Mouse (Mus musculus) thymus, postnatal 25 days (tissue): ENCODE results near the gene P2ry13.

Experiments
- DNase-seq: peaks from one replicate; pipeline ENCODE4 v3.0.0; 2022

P2ry13 gene

DNA sequence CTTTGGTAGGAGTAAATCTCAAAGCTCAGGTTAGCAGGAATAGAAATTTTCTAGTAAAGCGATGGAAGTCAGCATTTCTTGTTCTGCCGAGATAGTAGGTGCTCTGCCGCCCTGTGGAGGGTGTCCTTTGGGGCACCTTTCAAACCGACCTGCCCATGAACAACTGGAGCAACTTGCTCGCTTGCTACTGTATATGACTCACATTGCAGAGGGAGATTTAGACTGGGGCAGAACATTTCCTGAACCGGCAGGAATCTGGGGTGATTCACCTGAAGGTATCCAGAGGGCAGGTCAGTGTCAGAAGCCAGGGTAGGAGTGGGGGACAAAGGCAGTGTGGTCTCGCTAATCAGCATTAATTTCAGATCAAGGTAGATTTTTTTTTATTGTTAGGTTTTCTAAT, 15.7 kb downstream of the P2ry13 start, which contains the start of gene Gpr87:
TSS of gene Gpr87 (minus strand) at position 167 of the 400 bp plus-strand sequence.
- DNase-seq: no peak

DNA sequence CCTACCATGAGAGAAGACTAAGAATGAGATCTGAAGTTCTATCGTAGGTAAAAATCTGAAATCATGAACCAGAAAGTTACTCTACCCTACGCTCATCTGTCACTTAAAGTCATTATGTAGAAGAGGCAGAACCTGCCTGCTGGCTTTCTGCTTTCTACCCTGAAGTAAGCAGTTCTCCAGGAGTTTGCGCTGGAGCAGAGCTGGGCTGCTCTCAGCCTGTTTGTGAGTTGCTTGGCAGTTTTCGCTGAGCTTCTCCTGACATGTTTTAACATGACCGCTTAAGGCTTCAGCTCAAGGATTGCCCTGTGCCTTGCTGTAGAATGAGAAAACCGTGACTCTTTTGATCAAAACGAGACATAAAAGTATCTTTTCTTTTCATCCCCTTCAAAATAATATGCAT, 16.6 kb downstream of the P2ry13 start:
- no peak for DNase-seq

DNA sequence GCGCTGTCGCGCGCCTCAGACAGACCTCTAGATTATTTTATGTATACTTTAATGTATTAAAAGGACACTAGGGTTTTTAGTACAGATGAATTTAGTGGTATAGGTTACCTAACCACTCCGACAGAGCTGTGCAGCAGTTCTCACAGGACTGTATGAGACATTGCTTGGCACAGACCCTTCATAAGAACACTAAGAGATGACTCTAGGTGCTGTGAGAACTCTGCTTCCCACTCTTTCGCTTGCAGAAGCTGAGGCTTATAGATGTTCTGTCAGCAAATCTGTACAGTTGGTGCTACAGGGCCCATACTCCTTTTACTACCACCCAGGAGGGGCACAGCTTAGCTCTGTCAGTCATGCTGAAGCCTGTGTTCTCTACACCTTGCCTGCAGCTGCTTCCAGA, 19.0 kb downstream of the P2ry13 start:
- no peak for DNase-seq

DNA sequence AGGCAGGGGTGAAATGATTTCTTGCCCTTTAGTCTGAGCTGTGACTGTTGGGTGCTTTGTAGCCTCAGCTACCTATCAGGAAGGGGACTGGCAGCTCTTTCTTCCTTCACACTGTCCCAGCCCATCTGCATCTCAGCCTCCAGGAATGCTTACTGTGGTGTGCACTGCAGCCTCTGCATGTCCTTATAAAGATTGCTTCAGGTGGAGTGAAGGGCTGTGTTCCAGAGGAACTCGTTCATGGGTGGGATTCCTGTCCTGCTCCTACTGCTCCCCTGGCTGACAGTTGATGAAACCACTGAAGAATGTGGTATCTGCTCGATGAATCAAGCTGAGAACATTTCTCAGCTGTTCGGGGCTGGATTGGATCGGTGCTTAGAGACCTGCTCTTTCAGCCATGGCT, 23.3 kb downstream of the P2ry13 start:
- no peak for DNase-seq

DNA sequence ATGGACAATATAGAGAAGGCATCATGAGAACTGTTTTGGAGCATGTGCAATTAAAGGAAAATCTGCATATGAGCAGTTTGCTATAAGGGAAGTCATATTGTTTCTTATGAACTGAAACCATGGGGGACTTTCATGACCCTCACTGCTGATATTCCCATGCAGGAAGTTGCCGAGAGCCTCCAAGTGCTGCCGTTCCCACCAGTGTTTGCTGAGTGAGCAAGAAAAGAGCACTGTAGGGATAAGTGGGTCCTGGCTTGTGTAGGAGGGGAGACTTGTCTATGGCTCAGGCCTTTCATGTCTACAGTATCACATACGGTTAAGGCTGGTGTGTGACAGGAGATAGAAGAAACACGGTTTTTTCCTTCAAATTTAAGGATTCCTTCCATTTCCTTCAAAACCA, 25.0 kb downstream of the P2ry13 start:
- no peak for DNase-seq

DNA sequence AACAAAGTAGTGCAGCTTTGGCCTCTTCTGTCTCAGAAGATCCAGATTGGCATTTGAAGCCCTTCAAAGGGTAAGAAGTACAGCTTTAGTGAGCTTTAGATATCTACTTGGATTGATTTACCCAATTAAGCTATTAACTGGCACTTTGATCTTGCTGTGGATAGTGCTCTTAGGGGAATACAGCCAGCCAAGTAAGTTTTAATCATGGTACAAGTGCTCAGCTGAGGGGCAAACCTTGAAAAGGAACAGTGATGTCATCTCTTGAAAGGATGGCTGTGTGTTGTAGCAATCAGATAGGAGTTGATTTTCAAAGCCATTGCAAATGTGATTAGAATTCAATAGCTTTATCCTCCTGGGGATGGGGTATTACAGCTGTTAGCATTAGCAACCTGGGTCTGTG, 28.6 kb downstream of the P2ry13 start:
- DNase-seq: no peak

DNA sequence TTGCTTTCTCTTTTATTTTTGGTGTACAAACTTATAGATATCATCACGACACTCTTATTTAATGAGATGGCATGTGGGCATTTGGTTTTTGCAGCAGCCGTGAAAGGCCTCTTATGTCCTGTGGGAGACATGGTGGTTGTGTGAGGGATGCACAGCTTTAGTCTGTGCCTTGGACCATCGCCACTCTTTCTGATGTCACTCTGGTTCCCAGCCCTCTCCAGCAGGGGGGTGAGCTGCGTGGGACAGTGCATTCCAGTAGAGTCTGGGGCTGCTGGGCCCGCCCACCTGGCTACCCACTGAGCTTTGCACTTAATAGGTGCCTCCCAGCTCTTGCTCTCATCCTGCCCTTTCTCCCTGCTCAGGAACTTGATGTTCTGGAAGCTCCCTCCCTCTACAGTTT, 29.5 kb downstream of the P2ry13 start:
- no peak for DNase-seq

DNA sequence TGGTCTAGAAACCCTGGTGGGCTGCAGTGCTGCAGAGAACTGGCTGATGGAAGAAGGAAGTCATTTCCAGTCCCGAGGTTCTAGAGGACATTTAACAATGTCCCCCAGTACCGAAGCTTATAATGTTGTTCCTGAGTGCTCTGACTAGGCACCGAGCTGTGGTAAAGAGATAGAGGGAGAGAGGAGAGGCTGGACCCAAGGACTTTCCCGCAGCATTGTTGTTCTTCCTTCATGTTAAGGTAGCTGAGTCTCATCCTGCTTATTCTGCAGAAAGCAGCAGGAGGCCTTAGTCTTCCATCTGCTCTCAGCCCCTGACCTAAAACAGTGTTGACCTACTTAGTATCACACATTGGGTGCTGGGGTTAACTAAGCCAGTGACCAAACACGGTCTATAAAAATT, 33.8 kb downstream of the P2ry13 start:
- DNase-seq: no peak

DNA sequence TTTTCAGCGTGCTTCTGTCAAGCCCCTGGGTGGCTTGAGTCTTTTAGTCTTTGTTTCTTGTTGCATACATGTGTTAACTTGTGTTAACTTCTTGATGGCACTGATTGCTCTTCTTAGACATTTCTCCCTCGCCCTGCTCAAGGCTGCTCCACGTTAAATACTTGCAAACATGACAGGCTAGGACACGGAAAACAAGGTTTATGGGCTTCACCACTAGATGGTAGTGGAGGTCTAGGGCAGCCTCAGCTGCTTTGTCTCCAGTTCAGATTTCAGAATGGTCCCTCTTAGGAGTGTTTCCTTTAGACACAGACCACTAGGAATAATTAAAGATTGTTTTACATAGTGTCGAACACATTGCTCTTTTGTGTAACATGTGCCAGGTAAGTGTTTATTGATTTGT, 35.4 kb downstream of the P2ry13 start:
- peak; percentile 76 for DNase-seq

DNA sequence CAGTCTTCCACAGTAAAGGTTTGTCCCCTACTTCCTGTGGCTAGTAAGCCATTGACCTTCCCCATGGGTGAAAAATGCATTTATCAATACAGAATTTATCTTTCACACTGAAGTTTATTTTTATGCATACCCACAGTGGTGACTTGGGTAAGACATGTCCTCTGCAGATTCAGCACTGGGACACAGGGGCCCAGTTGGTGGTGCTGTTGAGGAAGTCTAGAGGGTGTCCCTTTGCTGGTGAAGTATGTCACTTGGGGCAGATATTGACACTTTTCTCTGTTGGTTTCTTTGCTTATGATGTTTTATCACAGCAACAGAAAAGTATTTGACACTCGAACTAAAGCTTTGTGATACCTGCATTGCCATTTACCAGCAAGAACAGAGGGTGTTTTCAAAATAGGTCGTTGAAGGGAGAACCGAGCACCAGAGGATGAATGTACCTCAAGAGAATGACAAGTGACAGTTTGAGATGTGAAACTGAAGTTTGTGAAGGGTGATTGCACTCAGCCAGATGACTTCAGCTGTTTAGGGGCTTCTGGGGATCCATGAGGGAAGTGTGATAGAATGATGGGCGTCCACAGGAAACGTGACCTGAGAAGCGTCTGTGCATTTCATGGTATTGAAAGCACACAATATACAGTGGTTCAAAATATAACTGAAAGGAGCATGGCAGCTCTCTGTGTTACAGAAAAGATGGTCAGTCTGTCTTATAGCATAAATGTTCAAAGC, 36.1 kb downstream of the P2ry13 start:
- DNase-seq: peak; percentile 40

DNA sequence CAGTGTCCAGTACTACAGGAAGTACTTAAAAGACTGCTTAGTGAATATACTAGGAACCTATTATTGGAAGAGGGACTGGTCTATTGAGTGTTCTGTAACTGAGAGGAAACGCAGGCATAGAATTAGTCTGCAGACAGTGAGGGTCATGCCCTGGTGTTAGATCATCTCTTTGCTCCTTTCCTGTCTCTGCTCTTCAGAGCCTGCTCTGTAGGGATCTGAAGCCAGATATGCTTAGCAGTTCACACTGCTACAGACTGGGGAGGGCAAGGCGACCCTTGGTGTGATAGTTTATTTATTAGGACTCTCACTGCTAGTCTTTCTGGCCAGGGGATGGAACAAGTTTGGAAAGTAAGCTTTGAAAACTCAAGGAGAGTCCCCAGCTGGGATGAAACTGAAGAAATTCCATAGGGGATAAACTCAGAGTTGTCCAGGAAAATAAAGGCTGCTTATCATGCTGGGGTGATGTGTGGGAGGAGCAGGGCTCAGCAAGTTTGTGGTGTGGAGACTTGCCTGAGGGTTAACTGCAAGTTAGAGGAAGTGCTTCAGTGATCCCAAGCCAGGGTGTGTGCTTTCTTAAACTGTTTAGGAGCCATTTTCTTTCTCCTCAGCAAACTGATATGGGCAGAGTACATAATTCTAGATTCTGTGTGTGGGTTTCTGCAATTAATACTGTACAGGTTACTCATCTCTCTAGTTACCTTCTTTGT, 40.6 kb downstream of the P2ry13 start:
- no peak for DNase-seq

DNA sequence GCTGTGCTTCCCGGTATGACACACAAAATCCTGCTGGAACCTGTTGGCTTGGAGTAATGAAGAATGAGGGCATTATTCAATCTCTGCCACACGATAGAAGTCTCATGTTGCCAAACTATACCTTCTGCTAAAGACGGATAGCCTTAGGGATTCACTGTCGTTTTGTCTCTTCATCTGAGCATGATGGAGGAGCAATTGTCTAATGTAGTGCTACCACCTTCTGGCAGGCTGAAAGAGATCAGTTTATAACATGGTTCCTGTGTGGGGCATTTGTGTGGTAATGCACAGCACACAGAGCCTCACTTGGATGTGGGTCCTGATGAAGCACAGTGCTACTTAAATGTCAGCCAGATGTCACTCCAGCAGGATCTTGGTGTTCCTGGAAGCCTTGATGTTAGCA, 41.5 kb downstream of the P2ry13 start:
- no peak for DNase-seq

DNA sequence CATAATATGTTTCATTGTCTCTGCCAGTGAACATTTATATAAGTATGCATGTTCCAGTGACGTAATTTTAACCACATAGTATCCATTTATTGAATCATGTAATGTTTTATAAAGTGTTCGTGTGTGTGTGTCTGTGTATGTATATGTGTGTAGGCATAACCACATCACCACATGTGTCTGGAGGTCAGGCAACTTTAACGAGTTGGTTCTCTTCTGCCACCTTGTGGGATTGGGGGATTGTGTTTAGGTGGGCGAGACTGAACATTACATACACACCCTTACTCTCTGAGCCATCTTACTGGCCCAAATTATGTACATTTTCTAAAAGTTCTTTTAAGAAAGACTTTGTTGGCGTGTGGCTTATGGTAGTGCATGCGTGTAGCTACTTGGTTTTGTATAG, 42.2 kb downstream of the P2ry13 start:
- DNase-seq: no peak

DNA sequence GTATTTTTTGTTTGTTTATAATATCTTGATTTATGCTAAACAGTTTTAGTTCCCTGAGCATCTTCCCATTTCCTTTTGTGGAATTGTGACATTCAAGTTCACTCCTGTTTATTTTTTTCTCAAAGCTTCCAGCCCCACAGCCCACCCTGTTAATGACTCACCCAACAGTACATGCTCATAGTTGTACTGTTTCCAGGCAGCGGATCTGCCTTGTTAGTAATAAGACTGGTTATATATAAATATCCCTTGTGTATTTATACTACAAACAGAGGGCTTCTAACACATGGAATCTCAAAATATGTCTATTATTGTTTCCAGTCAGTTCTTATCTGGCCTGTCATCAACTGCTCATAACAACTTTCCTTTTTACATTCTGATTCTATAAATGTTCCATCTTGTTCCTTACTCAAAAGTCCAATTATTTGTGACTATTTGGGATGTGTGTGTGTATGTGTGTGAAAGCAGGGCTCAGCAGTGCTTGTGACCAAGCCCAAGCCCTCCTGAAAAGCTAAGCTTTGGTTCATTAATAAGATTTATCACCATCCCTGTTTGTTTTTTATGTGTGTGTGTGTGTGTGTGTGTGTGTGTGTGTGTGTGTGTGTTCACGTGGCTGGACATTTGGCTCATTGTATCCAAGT, 43.1 kb downstream of the P2ry13 start:
- DNase-seq: no peak

DNA sequence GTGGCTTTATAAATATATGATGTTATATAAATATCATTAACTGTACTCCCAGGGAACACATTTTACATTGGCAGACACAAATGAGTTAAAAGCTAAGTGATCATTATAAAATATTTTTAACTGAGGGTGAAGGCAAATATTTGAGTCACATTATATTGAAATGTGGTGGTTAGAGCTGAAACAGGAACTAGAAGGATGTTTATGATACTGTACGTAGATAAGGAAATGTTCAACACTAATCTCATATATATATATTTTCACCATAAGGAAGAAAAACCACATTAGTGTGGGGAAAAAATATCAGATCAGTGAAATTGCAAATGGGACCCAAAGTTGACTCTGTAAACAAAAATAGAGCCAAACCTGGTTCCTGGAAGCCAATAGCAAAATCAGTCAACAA, 50.2 kb downstream of the P2ry13 start:
- no peak for DNase-seq
